Mouse (Mus musculus): ENCODE measurements at regions not wholly inside any gene's neighbourhood (a gene's known extent, or its start where the extent isn't known, plus 50 kb on each side); places are given as distances from the start of the nearest gene placed in this dataset.

GRCm38 (mm10) chr8:31627708-31628107 lies 1800.8 kb upstream of the 5930422O12Rik start:
- in situ Hi-C loops (cut with MboI; ENCODE audit: low pct_ligation_motif_present, low pct_unique_long_range_greater_than_20kb, low sequenced_read_pairs) (no loop called here), dilution Hi-C loops (cut with MboI; ENCODE audit: extremely low pct_ligation_motif_present, extremely low pct_unique_long_range_greater_than_20kb, low sequenced_read_pairs) (no loop called here)

GRCm38 (mm10) chr8:31628146-31628545 lies 1800.4 kb upstream of the 5930422O12Rik start:
- Histone ChIP-seq H3K79me2 (replicated peaks; ENCODE audit: control insufficient read depth, extremely low read depth, insufficient read depth, poor library complexity, severe bottlenecking) (no peaks in the 10 kb centered on the region), H3K27me3 (replicated peaks) (no peaks in the 10 kb centered on the region), H3K27ac (ENCODE audit: insufficient read depth, low read depth) (no peak overlapping the region), H3K9me3 (replicated peaks; ENCODE audit: low read length) (no peaks in the 10 kb centered on the region), H3K36me3 (replicated peaks in 1 of 2; ENCODE audit: control insufficient read depth in 1 of 2, insufficient read depth in 1 of 2, low read length in 1 of 2) (no peaks in the 10 kb centered on the region), H3K4me1 (ENCODE audit: control insufficient read depth in 1 of 2, insufficient read depth in 2 of 2) (0 out of 4 replicates have a peak, but pooled peaks cover 0 to 2% of the 10 kb centered on the region in 2 experiments), H3K9ac (ENCODE audit: insufficient read depth, low read depth) (no peak overlapping the region), H3K4me2 (ENCODE audit: insufficient read depth, low read depth, poor library complexity, severe bottlenecking) (no peak overlapping the region), H3K4me3 (replicated peaks in 1 of 3; ENCODE audit: low read depth in 2 of 3, low read length in 2 of 3, poor library complexity in 1 of 3) (no peak overlapping the region)
- TF ChIP-seq ELF1 (IDR thresholded peaks at IDR 0.05; ENCODE audit: low read depth, low read length) (no peak), CTCF (conservative IDR thresholded peaks at IDR 0.05 in 1 of 2, IDR thresholded peaks at IDR 0.05 in 1 of 2; ENCODE audit: low read depth in 2 of 2, low read length in 2 of 2) (no peak), MAZ (IDR thresholded peaks at IDR 0.05; ENCODE audit: low read depth, low read length) (no peak), TCF12 (IDR thresholded peaks at IDR 0.05; ENCODE audit: low read depth, low read length) (no peak), NELFE (IDR thresholded peaks at IDR 0.05; ENCODE audit: low read depth, low read length) (no peak), SIN3A (IDR thresholded peaks at IDR 0.05; ENCODE audit: low read length) (no peak), NRF1 (IDR thresholded peaks at IDR 0.05; ENCODE audit: low read depth, low read length) (no peak), MAX (IDR thresholded peaks at IDR 0.05; ENCODE audit: low read length) (no peak), JUN (IDR thresholded peaks at IDR 0.05; ENCODE audit: insufficient read depth, low read depth, low read length) (no peak), BHLHE40 (IDR thresholded peaks at IDR 0.05; ENCODE audit: low read depth, low read length) (no peak), ZNF384 (IDR thresholded peaks at IDR 0.05; ENCODE audit: low read depth, low read length) (no peak), ETS1 (conservative IDR thresholded peaks at IDR 0.05; ENCODE audit: low read depth, low read length) (no peak), MAFK (IDR thresholded peaks at IDR 0.05; ENCODE audit: insufficient replicate concordance, low read length) (no peak), CHD2 (IDR thresholded peaks at IDR 0.05; ENCODE audit: low read length) (no peak), MYC (IDR thresholded peaks at IDR 0.05; ENCODE audit: low read depth, low read length) (no peak), E2F4 (IDR thresholded peaks at IDR 0.05; ENCODE audit: insufficient replicate concordance, low read depth, low read length) (no peak), GABPA (IDR thresholded peaks at IDR 0.05; ENCODE audit: insufficient replicate concordance, low read depth, low read length) (no peak), POLR2A (IDR thresholded peaks at IDR 0.05; ENCODE audit: low read depth, low read length) (no peak)
- in situ Hi-C loops (cut with MboI; ENCODE audit: low pct_ligation_motif_present, low pct_unique_long_range_greater_than_20kb, low sequenced_read_pairs) = no loop called here
- dilution Hi-C loops (cut with MboI; ENCODE audit: extremely low pct_ligation_motif_present, extremely low pct_unique_long_range_greater_than_20kb, low sequenced_read_pairs) = no loop called here
- no peak for DNase-seq (ENCODE audit: extremely low read depth)

More at GRCm38 (mm10) chr8:31627708-31628107, 1800.8 kb upstream of the 5930422O12Rik start:
- TF ChIP-seq CTCF (conservative IDR thresholded peaks at IDR 0.05 in 1 of 2, IDR thresholded peaks at IDR 0.05 in 1 of 2; ENCODE audit: low read depth in 2 of 2, low read length in 2 of 2) (no peak), JUN (IDR thresholded peaks at IDR 0.05; ENCODE audit: insufficient read depth, low read depth, low read length) (no peak), BHLHE40 (IDR thresholded peaks at IDR 0.05; ENCODE audit: low read depth, low read length) (no peak), RAD21 (IDR thresholded peaks at IDR 0.05; ENCODE audit: low read depth, low read length) (no peak), ZC3H11A (IDR thresholded peaks at IDR 0.05; ENCODE audit: low read depth, low read length) (no peak), USF2 (conservative IDR thresholded peaks at IDR 0.05; ENCODE audit: low read depth, low read length) (no peak), JUND (conservative IDR thresholded peaks at IDR 0.05; ENCODE audit: low read depth, low read length) (no peak), MXI1 (IDR thresholded peaks at IDR 0.05; ENCODE audit: low read depth, low read length) (no peak), ZNF384 (IDR thresholded peaks at IDR 0.05; ENCODE audit: low read depth, low read length) (no peak), CHD2 (IDR thresholded peaks at IDR 0.05; ENCODE audit: low read length) (no peak), GABPA (IDR thresholded peaks at IDR 0.05; ENCODE audit: insufficient replicate concordance, low read depth, low read length) (no peak), RCOR1 (conservative IDR thresholded peaks at IDR 0.05; ENCODE audit: low read depth, low read length) (no peak), SMC3 (IDR thresholded peaks at IDR 0.05; ENCODE audit: low read depth, low read length) (no peak)
- no peaks in the 10 kb centered on the region for H3K36me3 ChIP-seq (replicated peaks in 1 of 2; ENCODE audit: control insufficient read depth in 1 of 2, insufficient read depth in 1 of 2, low read length in 1 of 2)
- H3K27ac ChIP-seq (ENCODE audit: insufficient read depth, low read depth) = no peak overlapping the region
- H3K9ac ChIP-seq (ENCODE audit: insufficient read depth, low read depth) = no peak overlapping the region
- DNase-seq (ENCODE audit: extremely low read depth) = no peak
- no peaks in the 10 kb centered on the region for H3K9me3 ChIP-seq (replicated peaks; ENCODE audit: low read length)
- no peaks in the 10 kb centered on the region for H3K27me3 ChIP-seq (replicated peaks)
- H3K4me2 ChIP-seq (ENCODE audit: insufficient read depth, low read depth, poor library complexity, severe bottlenecking) = no peak overlapping the region
- H3K4me1 ChIP-seq (ENCODE audit: control insufficient read depth in 1 of 2, insufficient read depth in 2 of 2) = no peaks in the 10 kb centered on the region
- H3K4me3 ChIP-seq (replicated peaks in 1 of 3; ENCODE audit: low read depth in 2 of 3, low read length in 2 of 3, poor library complexity in 1 of 3) = no peak overlapping the region
- H3K79me2 ChIP-seq (replicated peaks; ENCODE audit: control insufficient read depth, extremely low read depth, insufficient read depth, poor library complexity, severe bottlenecking) = no peaks in the 10 kb centered on the region
